Mouse (Mus musculus) lung, adult 2 months (tissue): ENCODE results near the gene Olfml2b.

Experiments
- CTCF ChIP-seq: fragments of 200-500 bp; IDR thresholded peaks from 2 replicates; pipeline ENCODE4 v1.5.1; 2011; ENCODE audit warnings: mild to moderate bottlenecking, low read length, control low read depth; ENCODE audit not compliant: insufficient read depth
- POLR2A ChIP-seq: fragments of 200-500 bp; IDR thresholded peaks from 2 replicates; pipeline ENCODE4 v1.6.1; 2011; ENCODE audit warnings: low read depth, mild to moderate bottlenecking, control low read depth, low read length, borderline replicate concordance; ENCODE audit errors: extremely low read depth

- TF ChIP-seq POLR2A (no peak), CTCF (no peak)
Measured at GRCm38 (mm10) chr1:170689773-170690172, 45.4 kb downstream of the Olfml2b start.
